Mouse (Mus musculus): ENCODE data around the gene Lrrc29.
A peak's percentile ranks its signal among the peaks of the same experiment; 100 is the strongest.

Lrrc29 gene

DNA sequence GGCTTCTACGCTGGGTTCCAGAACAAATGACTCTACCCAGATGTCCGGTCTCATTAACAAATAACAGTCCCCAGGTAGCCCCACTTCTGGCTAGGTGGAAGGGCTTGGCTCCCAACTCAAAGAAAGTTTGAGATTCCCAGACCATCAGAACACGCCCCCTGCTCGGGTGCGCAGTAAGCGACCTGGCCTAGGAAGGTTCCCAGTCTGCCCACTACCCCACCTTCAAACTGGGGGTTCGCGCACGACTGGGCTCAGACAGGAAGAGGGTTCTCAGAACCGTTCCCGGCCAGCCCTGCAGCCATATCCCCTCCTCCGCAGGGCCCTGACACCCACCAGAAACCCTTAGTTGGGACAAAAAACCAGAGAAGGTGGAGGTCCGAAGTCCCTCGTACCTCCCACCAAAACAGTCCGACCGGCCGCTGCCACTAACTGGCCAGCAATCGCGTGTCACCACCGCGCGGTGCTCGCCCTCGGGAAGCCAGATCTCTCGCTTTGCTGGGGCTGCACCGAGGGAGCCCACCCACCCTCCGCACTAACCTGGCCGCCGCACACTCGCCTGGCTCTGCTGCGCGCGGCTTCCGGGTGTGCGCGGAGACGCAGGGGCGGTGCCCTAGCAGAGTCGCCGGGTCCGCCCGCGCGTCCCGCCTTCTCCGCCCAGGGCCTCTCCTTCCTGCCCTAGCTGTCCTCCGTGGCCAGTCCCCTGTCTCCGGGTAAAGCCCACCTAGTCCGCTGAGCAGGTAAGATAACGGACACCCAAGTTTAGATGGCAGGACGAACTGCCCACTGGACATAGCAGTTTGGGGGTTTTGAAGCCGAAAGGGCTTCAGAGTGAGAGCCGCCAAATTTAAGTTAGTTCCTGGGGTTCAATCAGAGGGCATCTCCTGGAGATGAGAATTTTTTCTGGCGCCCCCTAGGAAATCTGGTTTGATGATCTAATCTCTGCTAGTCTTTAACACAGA is 61.8 kb downstream of the Lrrc29 start, which contains the start of the genes Tradd and Fbxl8:
Gene Tradd (minus strand): TSS at position 586 of the 959 bp plus-strand sequence.
Gene Fbxl8 (plus strand): TSS at position 625 of the 959 bp plus-strand sequence.
- peak; percentile 78 for DNase-seq (ENCODE audit: low spot score)

DNA sequence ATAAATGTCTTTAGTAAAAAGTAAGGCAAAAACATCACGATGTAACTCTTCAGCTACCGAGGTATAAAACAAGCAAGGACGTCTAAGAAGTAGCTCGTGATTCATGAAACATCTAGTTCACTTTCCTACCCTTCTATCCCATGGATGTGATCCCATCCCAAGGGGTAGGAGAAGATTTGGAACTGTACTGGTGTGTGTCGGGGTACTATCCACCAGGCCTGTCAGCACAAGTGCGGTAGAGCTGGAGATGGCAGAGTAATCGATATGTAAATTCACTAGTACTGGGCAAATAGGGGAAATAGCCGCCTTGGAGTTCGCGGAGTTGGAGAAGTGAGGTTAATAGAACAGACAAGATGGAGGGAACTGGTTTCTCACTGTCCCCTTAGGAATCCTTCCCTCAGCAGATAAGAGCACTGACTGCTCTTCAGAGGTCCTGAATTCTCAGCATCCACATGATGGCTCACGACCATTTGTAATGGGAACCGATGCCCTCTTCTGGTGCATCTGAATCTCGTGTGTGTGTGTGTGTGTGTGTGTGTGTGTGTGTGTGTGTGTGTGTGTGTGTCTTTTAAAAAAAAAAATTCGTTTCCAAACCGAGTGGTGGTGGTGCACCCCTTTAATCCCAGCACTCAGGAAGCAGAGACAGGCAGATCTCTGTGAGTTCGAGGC is 62.7 kb downstream of the Lrrc29 start:
- DNase-seq (ENCODE audit: low spot score): no peak

All from embryo, embryonic 10.5 days (tissue).